Mouse (Mus musculus) midbrain, postnatal 0 days (tissue): ENCODE measurements around the gene Triap1. TPM values are rescaled to one million over a fixed set of nuclear protein-coding genes. Genes with fewer than 3 reads are reported as not detected.
"Not testable (repeated sequence)": the region's sequence is repeated elsewhere in the genome, so short reads cannot be mapped to it uniquely, and the experiment has no call there.

Experiments
- ATAC-seq: fragments of 200-750 bp; cut with Nextera tagmentation; 2 replicates; pipeline ENCODE4 v1.8.0; 2017; ENCODE audit warnings: moderate number of reproducible peaks, mild to moderate bottlenecking, moderate TSS enrichment, moderate library complexity; ENCODE audit not compliant: low FRiP score
- DNase-seq: peaks from one replicate; pipeline ENCODE4 v3.0.0-alpha.2; 2015; ENCODE audit warnings: low spot score
- H3K27ac ChIP-seq: fragments of 300-500 bp; sonication (generic); 2 replicates; pipeline ENCODE4 v1.5.1; 2014; ENCODE audit warnings: low read depth, mild to moderate bottlenecking, low read length, mixed read lengths
- H3K27me3 ChIP-seq: fragments of 300-500 bp; sonication (generic); 2 replicates; pipeline ENCODE4 v1.6.1; 2014; ENCODE audit warnings: low read length, control low read depth, mixed read lengths; ENCODE audit not compliant: insufficient read depth
- H3K36me3 ChIP-seq: fragments of 300-500 bp; sonication (generic); 2 replicates; pipeline ENCODE4 v1.6.1; 2014; ENCODE audit warnings: low read length, control low read depth, mixed read lengths; ENCODE audit not compliant: insufficient read depth
- H3K4me1 ChIP-seq: fragments of 300-500 bp; sonication (generic); 2 replicates; pipeline ENCODE4 v1.6.1; 2014; ENCODE audit warnings: mild to moderate bottlenecking, control low read depth, antibody characterized with exemption, low read length, mixed read lengths; ENCODE audit not compliant: insufficient read depth
- H3K4me2 ChIP-seq: fragments of 300-500 bp; sonication (generic); 2 replicates; pipeline ENCODE4 v1.6.1; 2014; ENCODE audit warnings: low read depth, mild to moderate bottlenecking, low read length, mixed read lengths; ENCODE audit not compliant: poor library complexity, severe bottlenecking
- H3K4me3 ChIP-seq: fragments of 300-500 bp; sonication (generic); 2 replicates; pipeline ENCODE4 v1.5.1; 2014; ENCODE audit warnings: low read depth, mild to moderate bottlenecking, low read length, moderate library complexity
- H3K9ac ChIP-seq: fragments of 300-500 bp; sonication (generic); replicated peaks from 2 replicates; pipeline ENCODE4 v1.6.1; 2014; ENCODE audit warnings: mild to moderate bottlenecking, low read length, moderate library complexity, mixed read lengths; ENCODE audit not compliant: poor library complexity, severe bottlenecking
- H3K9me3 ChIP-seq: fragments of 300-500 bp; sonication (generic); 2 replicates; pipeline ENCODE4 v1.6.1; 2016; ENCODE audit warnings: low read length, control low read depth
- CTCF ChIP-seq: IDR thresholded peaks from 2 replicates; pipeline ENCODE4 v1.5.1; 2016; ENCODE audit warnings: antibody characterized with exemption, mild to moderate bottlenecking
- WGBS: fragments of 180-500 bp; shearing (Covaris S2); extraction: QIAGEN DNeasy Blood & Tissue Kit; methylation state at CpG from one replicate; pipeline ENCODE4 v1.1.7; 2014; 5-methylcytosine and 5-hydroxymethylcytosine counted together
- polyA plus RNA-seq: library from polyadenylated mRNA; unstranded; fragments of >200 nt; fragmentation: Nextera tagmentation; extraction: Ambion mirVana; gene quantifications from 2 replicates; pipeline ENCODE4 v1.2.1, GENCODE M21; 2015
- total RNA-seq: library from RNA; depleted of rRNA; stranded (reverse); fragments of >200 nt; gene quantifications from 2 replicates; pipeline ENCODE4 v1.2.3, GENCODE M21; 2014; rRNA removed

Triap1 gene
- total and polyA plus RNA-seq, 2 experiments from 2014 or later = 10.7 to 53.8 TPM

DNA sequence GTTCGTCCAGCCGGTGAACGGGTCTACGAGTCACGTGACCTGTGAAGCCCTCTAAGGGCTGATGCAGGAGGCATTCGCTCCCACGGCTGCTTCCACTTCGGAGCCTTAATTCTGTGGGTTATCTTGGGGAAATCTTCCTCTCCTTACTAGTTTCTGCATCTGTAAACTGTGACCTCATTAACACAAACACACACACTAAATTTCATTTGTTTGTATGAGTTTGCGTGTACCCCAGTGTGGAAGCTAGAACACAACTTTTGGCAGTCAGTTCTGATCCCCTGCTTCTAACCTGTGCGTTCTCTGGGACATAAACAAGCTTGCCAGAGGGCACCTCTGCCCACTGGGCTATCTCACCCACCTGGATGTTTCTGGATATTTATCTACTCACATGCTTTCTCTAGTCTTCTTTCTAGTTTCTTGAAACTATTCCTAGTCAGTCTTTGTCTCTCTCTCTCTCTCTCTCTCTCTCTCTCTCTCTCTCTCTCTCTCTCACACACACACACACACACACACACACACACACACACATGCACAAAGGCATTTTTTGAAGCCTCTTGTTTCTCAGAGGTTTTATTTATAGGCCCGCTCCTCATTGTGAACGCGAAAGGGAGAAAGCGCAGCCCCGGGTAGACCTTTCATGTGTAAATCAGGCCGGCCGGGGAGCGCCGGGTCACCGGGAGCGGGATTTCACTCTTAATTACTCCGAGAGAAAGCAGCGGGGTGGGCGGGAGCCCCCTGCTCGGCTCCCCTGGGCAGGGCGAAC lies 32.6 kb downstream of the Triap1 start:
- no peak for TF ChIP-seq CTCF
- no peak for ATAC-seq
- H3K9ac ChIP-seq = peak overlapping the region; percentile 37; the same call in 1 of the 2 replicates
- H3K4me1 ChIP-seq = no peaks in the 10 kb centered on the region
- no peaks in the 10 kb centered on the region for H3K9me3 ChIP-seq
- H3K27ac ChIP-seq = no peak overlapping the region
- DNase-seq = peak; percentile 54
- H3K27me3 ChIP-seq = no peaks in the 10 kb centered on the region
- 8% methylated on average over 26 of the region's 26 CpGs for WGBS
- peak overlapping the region; percentile 65 for H3K4me2 ChIP-seq
- H3K36me3 ChIP-seq = no peaks in the 10 kb centered on the region
- peak overlapping the region; percentile 28 for H3K4me3 ChIP-seq

DNA sequence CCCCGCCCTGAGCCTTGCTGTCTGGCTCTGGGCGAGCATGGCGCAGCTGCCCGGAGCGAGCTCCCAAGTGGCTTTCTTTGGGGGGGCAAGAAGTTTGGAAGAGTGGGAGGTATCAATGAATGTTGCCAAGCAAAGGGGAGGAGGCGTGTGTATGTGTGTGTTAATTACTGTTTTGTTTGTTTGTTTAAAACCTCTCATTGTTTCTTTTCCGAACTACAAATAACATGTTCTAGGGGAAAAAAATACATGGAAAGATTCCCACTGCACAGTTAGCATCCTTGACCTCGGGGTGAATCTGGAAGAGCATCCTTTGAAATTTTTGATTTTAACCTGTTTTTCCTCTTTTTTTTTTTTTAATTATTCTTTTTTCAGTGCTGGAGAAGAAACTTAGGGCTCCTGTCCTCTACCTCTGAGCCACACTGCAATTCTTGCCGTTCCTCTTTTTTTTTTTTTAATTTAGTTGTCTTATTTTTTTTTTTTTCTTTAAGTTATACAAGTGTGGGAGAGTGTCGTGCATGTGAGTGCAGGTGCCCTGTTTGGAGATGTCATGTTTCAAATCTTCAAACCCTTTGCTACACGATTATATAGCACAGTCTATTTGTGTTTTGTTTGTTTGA lies 33.3 kb downstream of the Triap1 start:
- no peak for ATAC-seq
- no peak for DNase-seq
- no peak overlapping the region for H3K27ac ChIP-seq

DNA sequence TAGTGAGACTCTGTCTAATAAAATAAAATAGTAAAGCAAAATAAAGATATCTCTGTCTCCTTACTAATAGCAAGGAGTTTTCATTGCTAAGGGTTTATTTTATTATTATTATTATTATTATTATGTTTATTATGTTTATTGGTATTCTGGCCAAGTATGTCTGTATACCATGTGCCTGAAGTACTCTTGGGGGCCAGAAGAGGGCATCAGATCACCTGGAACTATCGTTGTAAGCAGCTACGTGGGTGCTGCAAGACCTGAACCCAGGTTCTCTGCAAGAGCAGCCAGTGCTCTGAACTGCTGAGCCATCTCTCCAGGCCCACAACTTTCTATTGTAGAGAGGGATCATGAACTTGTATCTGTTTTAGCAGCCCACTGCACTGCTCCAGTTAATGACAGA lies 34.4 kb downstream of the Triap1 start:
- ATAC-seq (no peak), DNase-seq (no peak)
- no peak overlapping the region for H3K9ac ChIP-seq
- H3K27ac ChIP-seq = no peak overlapping the region
- no peak overlapping the region for H3K4me3 ChIP-seq
- no peak overlapping the region for H3K4me2 ChIP-seq
- H3K27me3 ChIP-seq = no peaks in the 10 kb centered on the region
- no peaks in the 10 kb centered on the region for H3K36me3 ChIP-seq
- 93% methylated on average over 2 of the region's 2 CpGs for WGBS
- TF ChIP-seq CTCF = 0 out of 2 replicates have a peak, but pooled peaks have one; percentile 18
- no peaks in the 10 kb centered on the region for H3K9me3 ChIP-seq
- H3K4me1 ChIP-seq = no peaks in the 10 kb centered on the region

More for the DNA sequence above, 33.3 kb downstream of the Triap1 start:
- Histone ChIP-seq H3K9ac (peak overlapping the region; percentile 37; the same call in 1 of the 2 replicates), H3K4me1 (no peaks in the 10 kb centered on the region), H3K4me3 (peak overlapping the region; percentile 28), H3K4me2 (peak overlapping the region; percentile 65), H3K36me3 (no peaks in the 10 kb centered on the region), H3K9me3 (no peaks in the 10 kb centered on the region), H3K27me3 (no peaks in the 10 kb centered on the region)
- no peak for TF ChIP-seq CTCF
- WGBS = 7% methylated on average over 11 of the region's 11 CpGs

DNA sequence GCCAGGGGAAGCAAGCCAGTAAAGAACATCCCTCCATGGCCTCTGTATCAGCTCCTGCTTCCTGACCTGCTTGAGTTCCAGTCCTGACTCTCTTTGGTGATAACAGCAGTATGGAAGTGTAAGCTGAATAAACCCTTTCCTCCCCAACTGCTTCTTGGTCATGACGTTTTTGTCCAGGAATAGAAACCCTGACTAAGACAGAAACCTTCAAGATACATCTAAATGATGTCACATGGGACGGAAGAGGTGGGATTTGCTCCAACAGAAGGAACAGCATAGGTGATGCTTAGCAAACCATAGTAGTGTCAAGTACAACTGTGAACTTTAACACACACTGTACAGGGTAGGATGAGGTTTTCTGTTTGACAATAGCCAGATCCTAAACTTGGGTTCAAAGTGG lies 37.9 kb downstream of the Triap1 start:
- not testable (repeated sequence) for H3K4me1 ChIP-seq, H3K4me3 ChIP-seq, H3K27ac ChIP-seq, DNase-seq, ATAC-seq, H3K9me3 ChIP-seq, H3K4me2 ChIP-seq, H3K27me3 ChIP-seq, H3K36me3 ChIP-seq, H3K9ac ChIP-seq
- WGBS = 82% methylated on average over 2 of the region's 2 CpGs

DNA sequence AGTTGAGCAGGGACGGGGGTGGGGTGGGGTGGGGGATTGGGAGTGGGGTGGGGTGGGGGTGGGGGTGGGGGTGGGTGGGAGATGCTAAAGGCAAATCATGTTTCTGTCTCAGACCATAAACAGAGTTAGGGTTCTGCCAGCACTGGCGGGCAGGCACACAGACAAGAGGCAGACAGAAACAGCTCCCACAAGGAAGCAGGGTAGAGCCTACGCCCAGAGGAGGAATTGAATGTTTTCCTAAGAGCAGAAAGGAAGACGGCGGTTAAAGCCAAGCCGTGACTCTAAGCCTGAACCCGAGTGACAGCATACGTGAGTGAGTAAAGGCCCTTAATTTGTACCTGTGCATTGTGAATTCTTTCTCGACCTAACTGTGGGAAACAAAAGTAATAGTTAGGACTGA lies 50.9 kb downstream of the Triap1 start:
- H3K27me3 ChIP-seq = no peaks in the 10 kb centered on the region
- H3K4me2 ChIP-seq = no peak overlapping the region
- H3K9ac ChIP-seq = no peak overlapping the region
- H3K4me3 ChIP-seq = no peak overlapping the region
- DNase-seq (no peak), ATAC-seq (no peak)
- H3K36me3 ChIP-seq = no peaks in the 10 kb centered on the region
- H3K9me3 ChIP-seq = no peaks in the 10 kb centered on the region
- no peak overlapping the region for H3K27ac ChIP-seq
- TF ChIP-seq CTCF = no peak
- WGBS = 30% methylated on average over 8 of the region's 9 CpGs
- no peaks in the 10 kb centered on the region for H3K4me1 ChIP-seq

DNA sequence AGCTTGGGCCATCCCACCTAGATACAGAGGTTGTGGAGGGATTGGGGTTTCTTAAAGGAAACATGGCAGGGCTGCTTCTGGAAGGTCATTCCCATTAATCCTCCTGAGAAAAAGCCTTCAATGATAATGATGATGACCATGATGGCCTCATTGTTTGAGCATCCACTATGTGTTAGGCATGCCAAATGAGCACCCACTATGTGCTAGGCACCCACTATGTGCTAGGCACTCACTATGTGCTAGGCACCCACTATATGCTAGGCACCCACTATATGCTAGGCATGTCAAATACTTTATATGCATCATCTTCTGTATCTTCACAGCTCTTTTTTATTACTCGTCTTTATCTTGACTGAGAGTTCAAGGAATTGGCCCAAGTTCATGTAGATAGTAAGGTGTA lies 51.9 kb downstream of the Triap1 start:
- no peaks in the 10 kb centered on the region for H3K27me3 ChIP-seq
- DNase-seq = no peak
- H3K36me3 ChIP-seq = no peaks in the 10 kb centered on the region
- 97% methylated on average over 1 of the region's 1 CpGs for WGBS
- no peak overlapping the region for H3K4me2 ChIP-seq
- TF ChIP-seq CTCF = no peak
- H3K4me3 ChIP-seq = no peak overlapping the region
- H3K4me1 ChIP-seq = peaks cover 3% of the 10 kb centered on the region; the same call in 1 of the 2 replicates
- no peak for ATAC-seq
- no peak overlapping the region for H3K27ac ChIP-seq
- no peaks in the 10 kb centered on the region for H3K9me3 ChIP-seq
- H3K9ac ChIP-seq = no peak overlapping the region

Other genes starting within 250 kb of the Triap1 start
- gene Gm10401, start 242.9 kb upstream of the Triap1 start, total RNA-seq = not detected in 2 replicates
- 42.9 and 44.1 TPM in 2 replicates for gene Gm10401, start 242.9 kb upstream of the Triap1 start, polyA plus RNA-seq
- gene Acads, start 221.9 kb upstream of the Triap1 start, total RNA-seq = 16.5 and 17.4 TPM in 2 replicates
- 13.4 and 14.1 TPM in 2 replicates for gene Acads, start 221.9 kb upstream of the Triap1 start, polyA plus RNA-seq
- gene Unc119b, start 206.2 kb upstream of the Triap1 start, total RNA-seq = 28.4 and 30.0 TPM in 2 replicates
- 16.9 and 18.4 TPM in 2 replicates for gene Unc119b, start 206.2 kb upstream of the Triap1 start, polyA plus RNA-seq
- gene Mlec, start 183.0 kb upstream of the Triap1 start, total RNA-seq = 61.7 and 64.6 TPM in 2 replicates
- 11.4 and 16.2 TPM in 2 replicates for gene Mlec, start 183.0 kb upstream of the Triap1 start, polyA plus RNA-seq
- 15.5 and 29.8 TPM in 2 replicates for gene Cabp1, start 146.8 kb upstream of the Triap1 start, total RNA-seq
- 11.1 and 12.7 TPM in 2 replicates for gene Cabp1, start 146.8 kb upstream of the Triap1 start, polyA plus RNA-seq
- 33.2 and 41.5 TPM in 2 replicates for gene Pop5, start 105.4 kb upstream of the Triap1 start, total RNA-seq
- gene Pop5, start 105.4 kb upstream of the Triap1 start, polyA plus RNA-seq = 95.5 and 101 TPM in 2 replicates
- gene Rnf10, start 68.3 kb upstream of the Triap1 start, total RNA-seq = 103 and 118 TPM in 2 replicates
- 154 and 158 TPM in 2 replicates for gene Rnf10, start 68.3 kb upstream of the Triap1 start, polyA plus RNA-seq
- 29.6 and 36.7 TPM in 2 replicates for gene Coq5, start 61.6 kb upstream of the Triap1 start, total RNA-seq
- gene Coq5, start 61.6 kb upstream of the Triap1 start, polyA plus RNA-seq = 42.8 and 43.5 TPM in 2 replicates
- 196 and 214 TPM in 2 replicates for gene Dynll1, start 40.2 kb upstream of the Triap1 start, total RNA-seq
- gene Dynll1, start 40.2 kb upstream of the Triap1 start, polyA plus RNA-seq = 893 and 930 TPM in 2 replicates
- 44.1 and 45.5 TPM in 2 replicates for gene Srsf9, start 14.0 kb upstream of the Triap1 start, total RNA-seq
- gene Srsf9, start 14.0 kb upstream of the Triap1 start, polyA plus RNA-seq = 88.0 and 93.8 TPM in 2 replicates
- gene Gatc, start within 50 bp of the Triap1 start, total RNA-seq = 17.6 and 27.8 TPM in 2 replicates
- 39.2 and 42.4 TPM in 2 replicates for gene Gatc, start within 50 bp of the Triap1 start, polyA plus RNA-seq
- 1,189 and 1,342 TPM in 2 replicates for gene Cox6a1, start 7.8 kb downstream of the Triap1 start, total RNA-seq
- 1,504 and 1,624 TPM in 2 replicates for gene Cox6a1, start 7.8 kb downstream of the Triap1 start, polyA plus RNA-seq
- gene Msi1, start 88.4 kb downstream of the Triap1 start, total RNA-seq = 72.5 and 82.9 TPM in 2 replicates
- 41.1 and 52.1 TPM in 2 replicates for gene Msi1, start 88.4 kb downstream of the Triap1 start, polyA plus RNA-seq
- gene Pla2g1b, start 125.0 kb downstream of the Triap1 start, total RNA-seq = not detected in 2 replicates
- gene Pla2g1b, start 125.0 kb downstream of the Triap1 start, polyA plus RNA-seq = not detected in 2 replicates
- gene Sirt4, start 143.5 kb downstream of the Triap1 start, total RNA-seq = 19.5 and 25.6 TPM in 2 replicates
- 22.4 and 27.0 TPM in 2 replicates for gene Sirt4, start 143.5 kb downstream of the Triap1 start, polyA plus RNA-seq
- gene Pxn, start 165.5 kb downstream of the Triap1 start, total RNA-seq = 34.6 and 39.4 TPM in 2 replicates
- gene Pxn, start 165.5 kb downstream of the Triap1 start, polyA plus RNA-seq = 15.3 and 15.9 TPM in 2 replicates
- gene Rplp0, start 218.2 kb downstream of the Triap1 start, total RNA-seq = 1,612 and 1,828 TPM in 2 replicates
- 779 and 814 TPM in 2 replicates for gene Rplp0, start 218.2 kb downstream of the Triap1 start, polyA plus RNA-seq
- gene Gcn1l1, start 224.0 kb downstream of the Triap1 start, total RNA-seq = 72.9 and 75.1 TPM in 2 replicates
- gene Gcn1l1, start 224.0 kb downstream of the Triap1 start, polyA plus RNA-seq = 24.7 and 26.6 TPM in 2 replicates